Mouse (Mus musculus) heart, postnatal 4 days (tissue): ENCODE results near the gene Bach2. TPM values are rescaled to one million over a fixed set of nuclear protein-coding genes. Genes with fewer than 3 reads are reported as not detected.

Experiments used
- DNase-seq: peaks from one replicate; pipeline ENCODE4 v3.0.0; 2021
- total RNA-seq, 2 experiments: library from RNA; stranded (reverse); gene quantifications; 2 replicates each; pipeline ENCODE4 v1.2.3; 2021

Gene Bach2
- total RNA-seq, 2 experiments from 2014 or later = 23.9 to 24.5 TPM

- DNase-seq = no peak
Observed at GRCm38 (mm10) chr4:32332028-32332427, 93.4 kb downstream of the Bach2 start.

- no peak for DNase-seq
Observed at GRCm38 (mm10) chr4:32334131-32334530, 95.5 kb downstream of the Bach2 start.

- DNase-seq = no peak
Observed at GRCm38 (mm10) chr4:32334765-32335164, 96.2 kb downstream of the Bach2 start.

GRCm38 (mm10) chr4:32335659-32336058 lies 97.1 kb downstream of the Bach2 start:
- DNase-seq = no peak

GRCm38 (mm10) chr4:32336642-32337041 lies 98.0 kb downstream of the Bach2 start:
- peak; percentile 37 for DNase-seq

- peak; percentile 86 for DNase-seq
Observed at GRCm38 (mm10) chr4:32337638-32338037, 99.0 kb downstream of the Bach2 start.

- no peak for DNase-seq
Observed at GRCm38 (mm10) chr4:32338451-32338850, 99.8 kb downstream of the Bach2 start.

GRCm38 (mm10) chr4:32340844-32341243 lies 102.2 kb downstream of the Bach2 start:
- DNase-seq = no peak

GRCm38 (mm10) chr4:32342269-32342668 lies 103.7 kb downstream of the Bach2 start:
- no peak for DNase-seq

- no peak for DNase-seq
Observed at GRCm38 (mm10) chr4:32343256-32344165, 104.9 kb downstream of the Bach2 start.

- no peak for DNase-seq
Observed at GRCm38 (mm10) chr4:32344276-32344675, 105.7 kb downstream of the Bach2 start.

- DNase-seq = no peak
Observed at GRCm38 (mm10) chr4:32347202-32347601, 108.6 kb downstream of the Bach2 start.

GRCm38 (mm10) chr4:32347711-32348110 lies 109.1 kb downstream of the Bach2 start:
- DNase-seq = no peak

- no peak for DNase-seq
Observed at GRCm38 (mm10) chr4:32349361-32349760, 110.8 kb downstream of the Bach2 start.

GRCm38 (mm10) chr4:32351236-32351635 lies 112.6 kb downstream of the Bach2 start:
- no peak for DNase-seq

GRCm38 (mm10) chr4:32351661-32352246 lies 113.2 kb downstream of the Bach2 start:
- peak; percentile 24 for DNase-seq

- no peak for DNase-seq
Observed at GRCm38 (mm10) chr4:32352442-32352841, 113.8 kb downstream of the Bach2 start.

GRCm38 (mm10) chr4:32352842-32353241 lies 114.2 kb downstream of the Bach2 start:
- DNase-seq = peak; percentile 28

GRCm38 (mm10) chr4:32355935-32356617 lies 117.5 kb downstream of the Bach2 start:
- peak; percentile 35 for DNase-seq

GRCm38 (mm10) chr4:32357996-32358600 lies 119.5 kb downstream of the Bach2 start:
- DNase-seq = no peak

GRCm38 (mm10) chr4:32358602-32359464 lies 120.2 kb downstream of the Bach2 start:
- DNase-seq = peak; percentile 26

GRCm38 (mm10) chr4:32359634-32360033 lies 121.0 kb downstream of the Bach2 start:
- no peak for DNase-seq
